Mouse (Mus musculus): ENCODE measurements around the gene Pradc1.

DNA sequence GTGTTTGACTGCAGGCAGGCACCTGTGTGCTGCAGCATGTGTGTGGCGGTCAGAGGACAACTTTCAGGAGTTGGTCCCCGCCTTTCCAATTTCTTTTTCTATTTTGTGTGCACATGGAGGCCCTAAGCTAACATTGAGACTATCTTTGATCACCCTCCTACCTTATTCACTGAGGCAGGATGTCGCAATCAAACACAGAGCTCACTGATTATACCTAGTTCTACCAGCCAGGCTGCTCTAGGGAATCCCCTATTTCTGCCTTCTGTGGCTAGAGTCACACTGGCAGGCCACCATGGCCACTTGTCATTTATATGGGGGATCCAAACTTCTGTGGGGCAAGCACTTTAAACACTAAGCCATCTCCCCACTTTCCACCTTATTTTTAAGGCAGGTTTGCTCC, 37.9 kb upstream of the Pradc1 start:
- TF ChIP-seq EP300 (IDR thresholded peaks at IDR 0.05; ENCODE audit: insufficient read depth, low read depth, low read length) (no peak), CTCF (IDR thresholded peaks at IDR 0.05; ENCODE audit: low read depth, low read length) (no peak), POLR2A (IDR thresholded peaks at IDR 0.05; ENCODE audit: insufficient read depth, low read length) (no peak)
